Mouse (Mus musculus) limb, embryonic 10.5 days (tissue): Measurements from ENCODE around the gene Ppp2r5e. TPM values are rescaled to one million over a fixed set of nuclear protein-coding genes. Genes with fewer than 3 reads are reported as not detected.
"Not testable (repeated sequence)": the region's sequence is repeated elsewhere in the genome, so short reads cannot be mapped to it uniquely, and the experiment has no call there.

Experiments
- DNase-seq: peaks from one replicate; pipeline ENCODE4 v3.0.0-alpha.2; 2017; ENCODE audit warnings: low spot score
- H3K27ac ChIP-seq: fragments of 300-500 bp; sonication (generic); 2 replicates; pipeline ENCODE4 v1.5.1; 2016; ENCODE audit warnings: mild to moderate bottlenecking
- H3K27me3 ChIP-seq: fragments of 300-500 bp; sonication (generic); 2 replicates; pipeline ENCODE4 v1.6.1; 2016; ENCODE audit warnings: low read depth, mild to moderate bottlenecking; ENCODE audit not compliant: poor library complexity, severe bottlenecking
- H3K36me3 ChIP-seq: fragments of 300-500 bp; sonication (generic); 2 replicates; pipeline ENCODE4 v1.6.1; 2016; ENCODE audit warnings: mild to moderate bottlenecking, moderate library complexity
- H3K4me1 ChIP-seq: fragments of 300-500 bp; sonication (generic); 2 replicates; pipeline ENCODE4 v1.6.1; 2016
- H3K4me3 ChIP-seq: fragments of 300-500 bp; sonication (generic); 2 replicates; pipeline ENCODE4 v1.5.1; 2016; ENCODE audit warnings: mild to moderate bottlenecking, moderate library complexity
- H3K9me3 ChIP-seq: fragments of 300-500 bp; sonication (generic); replicated peaks from 2 replicates; pipeline ENCODE4 v1.6.1; 2016; ENCODE audit warnings: mild to moderate bottlenecking
- WGBS: fragments of 180-500 bp; shearing (Covaris S2); methylation state at CpG from one replicate; pipeline ENCODE4 v1.1.7; 2016; 5-methylcytosine and 5-hydroxymethylcytosine counted together
- polyA plus RNA-seq: library from polyadenylated mRNA; unstranded; fragments of >200 nt; fragmentation: Nextera tagmentation; extraction: Ambion mirVana; gene quantifications from 2 replicates; pipeline ENCODE4 v1.2.1, GENCODE M21; 2016

The Ppp2r5e gene
- polyA plus RNA-seq, 1 experiment from 2014 or later, result 12.7 TPM

DNA sequence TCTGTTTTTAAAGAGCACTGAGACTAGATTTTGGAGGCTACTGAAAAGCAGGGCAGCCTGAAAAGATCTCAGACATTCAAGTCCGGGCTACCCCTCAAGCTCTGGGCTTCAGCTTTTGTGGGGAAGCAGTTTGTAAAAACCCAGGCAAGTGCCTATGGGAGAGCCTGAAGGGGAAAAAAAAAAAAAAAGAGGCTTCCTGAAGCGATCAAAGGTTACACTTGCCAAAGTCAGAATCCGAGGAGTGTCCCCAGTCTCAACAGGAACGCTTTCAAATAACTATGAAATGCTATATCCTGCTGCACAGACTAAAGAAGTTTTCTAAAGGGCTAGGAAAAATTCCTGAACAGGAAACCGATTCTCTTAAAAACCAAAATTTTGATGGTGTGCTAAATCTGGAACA is 128.9 kb downstream of the Ppp2r5e start:
- WGBS, result 90% methylated on average over 5 of the region's 5 CpGs
- no peak for DNase-seq
- H3K27ac ChIP-seq, result no peak overlapping the region
- peaks cover 3% of the 10 kb centered on the region; the same call in 1 of the 2 replicates for H3K4me1 ChIP-seq
- H3K4me3 ChIP-seq, result no peak overlapping the region
- H3K36me3 ChIP-seq, result peaks cover 60% of the 10 kb centered on the region
- no peaks in the 10 kb centered on the region for H3K27me3 ChIP-seq
- H3K9me3 ChIP-seq, result no peaks in the 10 kb centered on the region

DNA sequence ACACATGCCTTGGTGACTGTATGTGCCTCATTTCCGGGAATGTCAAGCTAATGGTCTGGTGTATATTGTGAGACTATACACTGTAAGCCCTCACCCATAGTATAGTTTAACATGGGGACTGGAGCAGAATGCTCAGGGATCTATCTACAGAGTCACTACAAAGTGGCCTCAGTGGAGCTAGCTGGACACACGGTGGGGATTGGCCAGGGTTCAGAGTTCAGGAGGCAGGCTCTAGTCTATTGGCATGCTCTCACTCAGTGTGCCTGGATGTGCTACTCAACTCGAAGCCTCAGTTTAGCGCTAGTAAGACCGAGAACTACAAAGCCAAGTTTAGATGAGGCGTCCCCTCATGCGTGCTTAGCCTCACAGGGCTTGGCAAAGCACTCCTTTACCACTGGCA is 129.8 kb downstream of the Ppp2r5e start:
- H3K27me3 ChIP-seq, result no peaks in the 10 kb centered on the region
- H3K4me3 ChIP-seq, result no peak overlapping the region
- H3K27ac ChIP-seq, result no peak overlapping the region
- H3K36me3 ChIP-seq, result peaks cover 70% of the 10 kb centered on the region
- H3K4me1 ChIP-seq, result peaks cover 3% of the 10 kb centered on the region; the same call in 1 of the 2 replicates
- H3K9me3 ChIP-seq, result no peaks in the 10 kb centered on the region
- DNase-seq, result no peak
- WGBS, result 92% methylated on average over 7 of the region's 7 CpGs

- DNase-seq, result no peak
- WGBS, result 82% methylated on average over 9 of the region's 9 CpGs
- Histone ChIP-seq H3K4me1 (no peaks in the 10 kb centered on the region), H3K9me3 (no peaks in the 10 kb centered on the region), H3K4me3 (no peak overlapping the region), H3K27ac (no peak overlapping the region), H3K36me3 (peaks cover 87% of the 10 kb centered on the region), H3K27me3 (no peaks in the 10 kb centered on the region)
These were observed 131.9 kb downstream of the Ppp2r5e start for GRCm38 (mm10) chr12:75464016-75464769.

GRCm38 (mm10) chr12:75460561-75460960 is 135.5 kb downstream of the Ppp2r5e start:
- Histone ChIP-seq H3K36me3 (peaks cover 91% of the 10 kb centered on the region), H3K4me1 (no peaks in the 10 kb centered on the region), H3K27me3 (no peaks in the 10 kb centered on the region), H3K4me3 (no peak overlapping the region), H3K9me3 (no peaks in the 10 kb centered on the region), H3K27ac (no peak overlapping the region)
- WGBS, result 94% methylated on average over 5 of the region's 5 CpGs
- DNase-seq, result no peak

- no peaks in the 10 kb centered on the region for H3K27me3 ChIP-seq
- 93% methylated on average over 5 of the region's 5 CpGs for WGBS
- peaks cover 89% of the 10 kb centered on the region for H3K36me3 ChIP-seq
- no peak overlapping the region for H3K27ac ChIP-seq
- no peak for DNase-seq
- no peaks in the 10 kb centered on the region for H3K9me3 ChIP-seq
- H3K4me3 ChIP-seq, result no peak overlapping the region
- no peaks in the 10 kb centered on the region for H3K4me1 ChIP-seq
These were observed 136.4 kb downstream of the Ppp2r5e start for GRCm38 (mm10) chr12:75459656-75460055.

- Histone ChIP-seq H3K27ac (no peak overlapping the region), H3K27me3 (no peaks in the 10 kb centered on the region), H3K4me1 (no peaks in the 10 kb centered on the region), H3K4me3 (no peak overlapping the region), H3K9me3 (no peaks in the 10 kb centered on the region), H3K36me3 (peaks cover 78% of the 10 kb centered on the region)
- DNase-seq, result no peak
- WGBS, result 94% methylated on average over 6 of the region's 6 CpGs
These were observed 142.6 kb downstream of the Ppp2r5e start for GRCm38 (mm10) chr12:75453441-75453840.

DNA sequence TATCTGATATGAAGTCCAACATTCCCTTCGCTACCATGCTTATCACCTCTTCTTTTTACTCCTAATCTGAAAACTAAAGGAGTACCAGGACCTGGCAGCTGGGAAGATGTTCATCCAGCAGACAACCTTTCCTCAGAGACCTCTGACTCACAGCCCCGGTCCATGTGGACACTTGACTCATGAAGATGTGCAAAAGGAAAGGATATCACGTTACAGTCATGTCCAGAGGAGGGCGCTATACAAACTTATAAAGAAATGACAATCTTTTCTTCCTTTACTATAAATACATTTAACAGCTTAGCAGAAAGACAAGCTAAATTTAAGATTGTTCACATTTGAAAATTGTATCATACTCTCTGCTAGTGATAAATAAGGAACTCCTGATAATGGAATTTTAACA is 143.0 kb downstream of the Ppp2r5e start:
- Histone ChIP-seq H3K4me1 (no peaks in the 10 kb centered on the region), H3K4me3 (no peak overlapping the region), H3K27me3 (no peaks in the 10 kb centered on the region), H3K27ac (no peak overlapping the region), H3K9me3 (no peaks in the 10 kb centered on the region), H3K36me3 (peaks cover 74% of the 10 kb centered on the region)
- no peak for DNase-seq
- WGBS, result 83% methylated on average over 4 of the region's 4 CpGs

DNA sequence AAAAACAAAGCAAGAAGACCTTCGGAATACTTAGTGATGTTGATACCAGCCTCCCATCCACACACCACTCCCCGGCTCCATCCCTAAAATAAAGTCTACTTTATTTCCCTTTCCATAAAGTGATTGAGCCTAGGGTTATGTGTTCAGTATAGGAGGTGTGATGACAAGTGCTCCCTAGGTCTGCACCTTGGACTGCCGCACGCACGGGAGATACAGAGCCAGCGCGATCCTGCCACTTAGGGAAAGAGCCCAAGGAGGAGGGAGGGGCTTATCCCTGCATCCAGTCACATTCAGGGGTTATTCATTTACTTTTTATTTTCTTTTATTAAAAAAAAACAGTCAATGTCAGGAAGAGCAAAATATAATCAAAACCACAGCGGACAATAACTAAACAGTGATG is 145.5 kb downstream of the Ppp2r5e start:
- DNase-seq, result no peak
- WGBS, result 93% methylated on average over 8 of the region's 8 CpGs

DNA sequence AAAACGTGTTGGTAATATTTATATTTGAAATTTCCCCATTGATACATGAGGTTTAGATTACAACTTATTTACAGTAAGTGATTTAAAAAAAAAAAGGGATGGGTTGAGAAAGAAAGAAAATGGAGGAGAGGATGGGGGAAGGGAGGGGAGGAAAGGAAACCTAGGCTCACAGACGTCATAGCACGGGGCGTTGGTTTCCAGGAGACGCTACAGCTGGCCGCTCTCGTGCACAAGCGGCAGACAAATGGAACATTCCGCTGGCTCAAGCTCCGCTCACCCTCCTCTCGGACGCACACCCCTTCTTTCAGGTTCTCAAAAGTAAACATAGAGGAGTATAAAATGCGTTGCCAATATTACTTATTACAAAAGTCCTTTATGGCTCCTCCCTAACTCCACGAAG is 146.0 kb downstream of the Ppp2r5e start:
- Histone ChIP-seq H3K9me3 (no peaks in the 10 kb centered on the region), H3K27ac (no peak overlapping the region), H3K27me3 (no peaks in the 10 kb centered on the region), H3K36me3 (peaks cover 52% of the 10 kb centered on the region), H3K4me3 (no peak overlapping the region), H3K4me1 (no peaks in the 10 kb centered on the region)
- WGBS, result 89% methylated on average over 14 of the region's 14 CpGs
- no peak for DNase-seq

More for the DNA sequence above, 145.5 kb downstream of the Ppp2r5e start:
- H3K36me3 ChIP-seq, result peaks cover 57% of the 10 kb centered on the region
- no peaks in the 10 kb centered on the region for H3K27me3 ChIP-seq
- no peaks in the 10 kb centered on the region for H3K4me1 ChIP-seq
- H3K9me3 ChIP-seq, result no peaks in the 10 kb centered on the region
- no peak overlapping the region for H3K4me3 ChIP-seq
- H3K27ac ChIP-seq, result no peak overlapping the region

- H3K27ac ChIP-seq, result no peak overlapping the region
- no peak overlapping the region for H3K4me3 ChIP-seq
- H3K36me3 ChIP-seq, result peaks cover 50% of the 10 kb centered on the region
- no peaks in the 10 kb centered on the region for H3K27me3 ChIP-seq
- no peaks in the 10 kb centered on the region for H3K4me1 ChIP-seq
- DNase-seq, result no peak
- H3K9me3 ChIP-seq, result no peaks in the 10 kb centered on the region
- 78% methylated on average over 6 of the region's 6 CpGs for WGBS
These were observed 146.5 kb downstream of the Ppp2r5e start for GRCm38 (mm10) chr12:75449475-75449966.

DNA sequence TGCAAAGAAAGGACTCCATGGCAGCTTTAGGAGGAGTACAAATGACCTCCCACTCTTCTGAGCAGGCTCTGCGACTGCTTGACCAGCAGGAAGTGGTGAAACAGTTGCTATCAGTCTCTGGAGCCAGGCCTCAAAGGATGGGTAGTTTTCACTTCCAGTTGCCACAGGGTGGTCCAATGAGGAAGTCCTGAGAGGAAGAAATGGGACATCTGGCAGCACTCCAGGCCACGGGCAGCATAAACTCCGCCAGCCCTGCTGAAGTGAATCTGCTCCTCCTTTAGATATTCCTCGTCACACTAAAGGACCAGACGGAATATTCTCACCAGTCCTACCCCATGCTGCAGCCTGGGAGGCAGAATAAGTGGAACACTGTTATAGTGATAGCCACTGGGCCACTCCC is 147.1 kb downstream of the Ppp2r5e start:
- H3K4me1 ChIP-seq, result no peaks in the 10 kb centered on the region
- H3K27me3 ChIP-seq, result no peaks in the 10 kb centered on the region
- no peak for DNase-seq
- no peak overlapping the region for H3K4me3 ChIP-seq
- H3K27ac ChIP-seq, result no peak overlapping the region
- no peaks in the 10 kb centered on the region for H3K9me3 ChIP-seq
- 94% methylated on average over 5 of the region's 5 CpGs for WGBS
- peaks cover 48% of the 10 kb centered on the region for H3K36me3 ChIP-seq

DNA sequence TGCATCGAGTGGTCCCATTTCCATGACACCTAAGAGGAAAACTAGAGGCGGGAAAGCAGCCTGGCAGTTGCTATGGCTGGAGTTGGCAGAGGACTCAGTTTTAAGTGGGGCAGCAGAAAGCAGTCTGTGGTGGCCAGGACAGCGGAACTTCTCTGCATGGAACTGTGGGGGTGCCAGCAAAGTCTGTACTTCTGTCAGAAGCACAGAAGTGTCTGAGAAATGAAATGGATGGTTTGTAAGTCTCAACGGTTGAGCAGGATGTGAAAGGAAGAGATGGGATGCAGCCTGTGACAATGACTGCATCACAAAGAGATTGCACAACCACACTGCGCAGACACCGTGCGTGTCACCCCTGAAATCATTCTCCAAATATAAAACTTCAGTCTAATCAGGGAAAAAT is 149.8 kb downstream of the Ppp2r5e start:
- Histone ChIP-seq H3K27ac (no peak overlapping the region), H3K4me3 (no peak overlapping the region), H3K9me3 (no peaks in the 10 kb centered on the region), H3K4me1 (no peaks in the 10 kb centered on the region), H3K36me3 (peaks cover 22% of the 10 kb centered on the region), H3K27me3 (no peaks in the 10 kb centered on the region)
- WGBS, result 92% methylated on average over 7 of the region's 7 CpGs
- DNase-seq, result no peak

GRCm38 (mm10) chr12:75432400-75432799 is 163.6 kb downstream of the Ppp2r5e start:
- H3K4me3 ChIP-seq, H3K27me3 ChIP-seq, H3K9me3 ChIP-seq, H3K36me3 ChIP-seq, H3K4me1 ChIP-seq, H3K27ac ChIP-seq, DNase-seq: not testable (repeated sequence)
- WGBS, result 82% methylated on average over 6 of the region's 6 CpGs
